Mouse (Mus musculus) E14TG2a.4 (cell line): Measurements from ENCODE around the gene Scnn1a.

Source experiments
- CTCF ChIP-seq: conservative IDR thresholded peaks from 2 replicates; pipeline ENCODE4 v1.5.1; 2014; ENCODE audit warnings: low read length
- NANOG ChIP-seq: IDR thresholded peaks from 2 replicates; pipeline ENCODE4 v1.6.1; 2014; ENCODE audit warnings: borderline replicate concordance, low read length, mixed read lengths

- TF ChIP-seq CTCF (no peak), NANOG (no peak)
Observed at GRCm38 (mm10) chr6:125279729-125280128, 40.7 kb upstream of the Scnn1a start.
